Mouse (Mus musculus) neural tube, embryonic 15.5 days (tissue): Measurements from ENCODE around the gene Sdc4. TPM values are rescaled to one million over a fixed set of nuclear protein-coding genes. Genes with fewer than 3 reads are reported as not detected.
A peak's percentile ranks its signal among the peaks of the same experiment; 100 is the strongest.

Experiments used
- ATAC-seq: fragments of 200-750 bp; cut with Nextera tagmentation; 2 replicates; pipeline ENCODE4 v1.8.0; 2017; ENCODE audit warnings: mild to moderate bottlenecking, moderate TSS enrichment, moderate library complexity; ENCODE audit not compliant: low FRiP score
- H3K27ac ChIP-seq: fragments of 300-500 bp; sonication (generic); replicated peaks from 2 replicates; pipeline ENCODE4 v1.5.1; 2015; ENCODE audit warnings: mild to moderate bottlenecking, inconsistent platforms
- H3K27me3 ChIP-seq: fragments of 300-500 bp; sonication (generic); replicated peaks from 2 replicates; pipeline ENCODE4 v1.6.1; 2015; ENCODE audit warnings: inconsistent platforms
- H3K36me3 ChIP-seq: fragments of 300-500 bp; sonication (generic); 2 replicates; pipeline ENCODE4 v1.6.1; 2015; ENCODE audit warnings: inconsistent platforms
- H3K4me1 ChIP-seq: fragments of 300-500 bp; sonication (generic); 2 replicates; pipeline ENCODE4 v1.6.1; 2015; ENCODE audit warnings: inconsistent platforms
- H3K4me2 ChIP-seq: fragments of 300-500 bp; sonication (generic); 2 replicates; pipeline ENCODE4 v1.6.1; 2015; ENCODE audit warnings: inconsistent platforms, mild to moderate bottlenecking, moderate library complexity
- H3K4me3 ChIP-seq: fragments of 300-500 bp; sonication (generic); replicated peaks from 2 replicates; pipeline ENCODE4 v1.5.1; 2015; ENCODE audit warnings: mild to moderate bottlenecking, inconsistent platforms
- H3K9ac ChIP-seq: fragments of 300-500 bp; sonication (generic); replicated peaks from 2 replicates; pipeline ENCODE4 v1.6.1; 2015; ENCODE audit warnings: mild to moderate bottlenecking, inconsistent platforms
- H3K9me3 ChIP-seq: fragments of 300-500 bp; sonication (generic); replicated peaks from 2 replicates; pipeline ENCODE4 v1.6.1; 2016; ENCODE audit warnings: inconsistent platforms
- WGBS: fragments of 180-500 bp; shearing (Covaris S2); methylation state at CpG from one replicate; pipeline ENCODE4 v1.1.7; 2015; ENCODE audit warnings: mixed read lengths; 5-methylcytosine and 5-hydroxymethylcytosine counted together
- polyA plus RNA-seq: library from polyadenylated mRNA; unstranded; fragments of >200 nt; fragmentation: Nextera tagmentation; extraction: Ambion mirVana; gene quantifications from 2 replicates; pipeline ENCODE4 v1.2.1, GENCODE M21; 2015

The Sdc4 gene
- polyA plus RNA-seq, 1 experiment from 2014 or later: 9.0 TPM

DNA sequence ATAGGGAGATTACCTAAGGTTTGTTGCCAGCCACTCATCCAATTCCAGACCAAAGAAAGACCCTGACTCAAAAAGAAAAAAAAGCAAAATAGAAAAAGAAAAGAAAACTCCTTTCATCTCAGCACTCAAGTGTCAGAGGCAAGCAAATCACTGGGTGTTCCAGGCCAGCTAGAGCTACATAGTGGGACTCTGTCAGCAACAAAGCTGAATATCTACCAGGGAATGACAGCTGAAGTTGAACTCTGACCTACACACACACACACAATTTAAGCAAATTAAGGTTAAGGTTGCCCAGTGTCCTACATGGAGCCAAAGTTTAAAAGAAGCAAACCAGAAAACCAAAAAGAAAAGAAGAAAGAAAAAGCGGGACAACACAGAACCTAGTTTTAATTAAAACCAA, 4.5 kb upstream of the Sdc4 start:
- 0 out of 2 replicates have a peak, but pooled peaks cover 2% of the 10 kb centered on the region for H3K27me3 ChIP-seq
- H3K27ac ChIP-seq: no peak overlapping the region
- H3K4me2 ChIP-seq: no peak overlapping the region
- WGBS: 89% methylated on average over 1 of the region's 1 CpGs
- no peak overlapping the region for H3K9ac ChIP-seq
- no peak for ATAC-seq
- H3K9me3 ChIP-seq: no peaks in the 10 kb centered on the region
- H3K36me3 ChIP-seq: no peaks in the 10 kb centered on the region
- peaks cover 5% of the 10 kb centered on the region for H3K4me1 ChIP-seq
- H3K4me3 ChIP-seq: no peak overlapping the region

DNA sequence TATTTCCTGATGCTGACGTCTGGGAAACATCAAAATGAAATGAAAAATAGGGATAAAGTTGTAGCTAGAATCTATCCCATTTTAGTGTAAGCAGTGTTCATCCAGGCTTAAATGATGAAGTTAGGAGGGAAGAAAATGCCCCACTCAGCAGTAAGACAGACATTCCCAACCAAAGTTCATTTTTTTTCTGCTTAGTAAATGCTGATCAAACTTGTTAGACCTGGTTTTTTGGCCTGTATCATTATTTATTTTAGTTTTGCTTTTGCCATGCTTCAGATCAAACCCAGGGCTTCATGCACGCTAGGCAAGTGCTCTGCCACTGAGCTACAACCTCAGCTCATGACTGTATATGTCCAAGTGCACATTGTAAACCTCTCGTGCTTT, 2.4 kb upstream of the Sdc4 start:
- ATAC-seq: no peak
- peaks cover 18% of the 10 kb centered on the region for H3K27me3 ChIP-seq
- H3K4me2 ChIP-seq: no peak overlapping the region
- no peak overlapping the region for H3K4me3 ChIP-seq
- no peak overlapping the region for H3K27ac ChIP-seq
- no peaks in the 10 kb centered on the region for H3K36me3 ChIP-seq
- 78% methylated on average over 3 of the region's 3 CpGs for WGBS
- H3K9ac ChIP-seq: no peak overlapping the region
- peaks cover 25% of the 10 kb centered on the region for H3K4me1 ChIP-seq
- no peaks in the 10 kb centered on the region for H3K9me3 ChIP-seq

DNA sequence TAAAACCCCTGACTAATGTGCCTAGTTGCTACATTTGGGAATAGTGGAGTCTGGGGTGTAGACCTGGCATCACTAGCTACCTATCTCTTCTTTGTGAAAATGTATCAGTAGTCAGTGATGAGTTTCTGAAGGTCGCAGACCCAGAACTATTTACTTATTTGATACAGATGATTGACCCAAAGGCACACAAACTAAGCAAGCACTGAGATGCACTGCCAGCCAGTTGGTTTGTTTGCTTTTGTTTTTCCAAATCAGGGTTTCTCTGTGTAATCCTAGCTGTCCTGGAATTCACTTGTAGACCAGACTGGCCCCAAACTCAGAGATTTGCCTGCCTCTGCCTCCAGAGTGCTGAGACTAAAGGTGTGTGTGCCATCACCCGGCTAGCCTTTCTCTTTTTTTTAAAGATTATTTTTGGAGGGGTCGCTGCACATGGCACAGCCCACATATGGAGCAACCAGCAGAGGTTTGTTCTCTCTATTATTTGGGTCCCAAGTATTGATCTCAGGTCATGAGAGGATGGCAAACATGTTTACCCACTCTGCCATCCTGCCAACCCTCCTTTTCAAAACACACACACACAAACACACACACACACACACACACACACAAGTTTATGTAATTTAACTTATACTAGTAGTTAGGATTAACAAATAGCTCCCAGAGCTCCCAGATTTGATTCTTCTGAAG, 1.9 kb upstream of the Sdc4 start:
- H3K27me3 ChIP-seq: peaks cover 21% of the 10 kb centered on the region
- H3K27ac ChIP-seq: no peak overlapping the region
- 91% methylated on average over 3 of the region's 3 CpGs for WGBS
- H3K4me3 ChIP-seq: no peak overlapping the region
- no peaks in the 10 kb centered on the region for H3K9me3 ChIP-seq
- H3K4me1 ChIP-seq: peaks cover 26% of the 10 kb centered on the region
- no peak overlapping the region for H3K9ac ChIP-seq
- H3K36me3 ChIP-seq: no peaks in the 10 kb centered on the region
- no peak for ATAC-seq
- no peak overlapping the region for H3K4me2 ChIP-seq

DNA sequence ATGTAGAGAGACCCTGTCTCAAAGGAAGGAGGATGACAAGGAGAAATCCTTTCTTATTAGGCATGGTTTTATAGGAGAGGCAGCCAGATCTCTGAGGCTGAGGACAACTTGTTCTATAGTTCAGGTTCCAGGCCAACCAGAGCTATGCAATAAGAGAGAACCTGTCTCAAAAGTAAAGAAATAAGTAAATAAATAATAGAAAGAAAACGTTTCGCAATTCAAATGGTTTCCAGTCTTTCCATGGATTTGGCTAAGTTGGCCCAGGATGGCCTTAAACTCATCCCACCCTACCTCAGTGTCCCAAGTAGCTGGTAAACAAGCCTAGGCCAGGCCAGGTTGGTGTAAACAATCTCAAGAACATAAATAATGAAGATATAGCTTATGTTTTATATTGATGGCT, 1.0 kb upstream of the Sdc4 start:
- Histone ChIP-seq H3K27ac (no peak overlapping the region), H3K4me3 (no peak overlapping the region), H3K9ac (no peak overlapping the region), H3K4me2 (no peak overlapping the region), H3K4me1 (peaks cover 26% of the 10 kb centered on the region), H3K36me3 (no peaks in the 10 kb centered on the region), H3K27me3 (peaks cover 21% of the 10 kb centered on the region), H3K9me3 (no peaks in the 10 kb centered on the region)
- no peak for ATAC-seq
- 82% methylated on average over 2 of the region's 2 CpGs for WGBS

DNA sequence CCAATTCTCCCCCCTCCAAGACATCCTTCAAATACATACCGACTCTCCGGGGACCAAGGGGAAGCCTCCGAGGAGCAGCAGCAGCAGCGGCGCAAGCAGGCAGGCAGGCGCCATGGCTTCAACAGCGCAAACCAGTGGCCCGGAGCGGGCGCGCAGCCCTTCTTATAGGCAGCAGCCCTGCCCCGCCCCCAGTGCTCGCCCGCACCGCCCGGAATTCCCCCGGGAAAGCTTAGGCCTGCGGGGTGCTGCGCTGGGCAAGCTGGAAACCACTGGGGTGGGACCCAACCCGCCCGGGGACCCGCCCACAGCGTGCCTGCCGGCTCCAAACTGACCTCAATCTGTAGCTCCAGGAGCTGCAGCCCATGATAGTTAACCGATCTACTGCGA, 643 bp downstream of the Sdc4 start:
- Histone ChIP-seq H3K4me1 (peaks cover 26% of the 10 kb centered on the region), H3K4me2 (peak overlapping the region; percentile 98), H3K9me3 (no peaks in the 10 kb centered on the region), H3K36me3 (no peaks in the 10 kb centered on the region), H3K4me3 (peak overlapping the region; percentile 53), H3K27me3 (peaks cover 21% of the 10 kb centered on the region), H3K27ac (peak overlapping the region; percentile 60; the same call in 1 of the 2 replicates), H3K9ac (peak overlapping the region; percentile 61)
- under 1% methylated on average over 26 of the region's 26 CpGs for WGBS
- ATAC-seq: peak; percentile 87

DNA sequence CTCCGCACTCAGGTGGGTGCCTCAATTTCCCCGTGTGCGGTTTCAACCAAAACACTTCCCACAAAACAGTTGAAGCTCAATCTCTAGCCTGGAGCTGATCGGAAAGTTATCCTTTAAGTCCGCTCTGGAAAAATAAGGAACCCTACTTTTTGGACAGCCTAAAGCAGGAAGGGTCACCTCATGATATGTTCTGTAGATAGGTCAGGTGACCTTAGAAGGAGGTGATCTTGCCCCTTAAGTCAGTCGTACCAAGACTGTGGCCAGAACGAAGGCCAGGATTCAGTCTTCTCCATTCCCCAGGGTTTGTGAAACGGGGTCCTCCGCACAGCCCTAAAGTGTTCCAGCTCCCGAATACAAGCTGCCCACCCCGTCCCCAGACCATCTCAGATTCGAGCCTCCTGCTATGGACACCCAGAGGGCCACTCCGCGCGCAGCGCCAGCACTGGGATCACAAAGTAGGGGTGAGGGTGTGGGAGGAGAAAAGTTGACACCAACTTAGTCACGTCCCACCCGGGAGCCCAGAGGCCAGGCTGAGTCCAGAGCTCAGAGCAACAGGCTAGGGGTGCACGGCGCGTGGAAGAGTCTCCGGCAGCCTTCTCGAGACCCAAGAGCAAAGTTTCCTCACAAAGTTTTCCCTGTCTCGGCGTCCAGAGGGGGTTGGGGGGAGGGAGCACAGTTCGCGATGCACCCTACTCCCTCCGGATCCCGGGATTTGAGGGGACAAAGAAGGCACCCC, 1.2 kb downstream of the Sdc4 start:
- Histone ChIP-seq H3K4me3 (peak overlapping the region; percentile 53), H3K9ac (peak overlapping the region; percentile 61), H3K27ac (peak overlapping the region; percentile 60; the same call in 1 of the 2 replicates), H3K4me1 (peaks cover 26% of the 10 kb centered on the region), H3K27me3 (peaks cover 21% of the 10 kb centered on the region), H3K9me3 (no peaks in the 10 kb centered on the region), H3K36me3 (no peaks in the 10 kb centered on the region), H3K4me2 (peak overlapping the region; percentile 98)
- WGBS: 3% methylated on average over 29 of the region's 29 CpGs
- peak; percentile 28 for ATAC-seq

DNA sequence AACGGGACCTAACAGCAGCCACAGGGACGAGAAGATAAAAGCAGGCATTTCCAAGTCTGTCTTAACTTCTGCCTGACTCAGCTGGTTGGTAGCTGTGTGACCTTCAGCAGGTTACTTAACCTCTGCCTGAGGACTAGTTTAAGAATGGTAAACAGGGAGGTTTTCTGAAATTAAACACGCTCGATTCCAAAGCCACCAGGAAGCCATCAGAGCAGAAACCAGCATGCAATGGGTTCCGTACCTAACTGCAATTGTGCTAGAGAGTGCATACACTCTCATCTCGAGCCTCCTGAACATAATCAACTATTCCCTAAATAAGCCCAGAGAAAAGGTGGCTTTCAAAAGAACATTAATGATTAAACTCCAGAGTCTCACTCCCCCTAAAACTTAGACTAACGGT, 2.0 kb downstream of the Sdc4 start:
- Histone ChIP-seq H3K4me3 (peak overlapping the region; percentile 53), H3K9ac (no peak overlapping the region), H3K27ac (no peak overlapping the region), H3K27me3 (peaks cover 21% of the 10 kb centered on the region), H3K9me3 (no peaks in the 10 kb centered on the region), H3K4me2 (peak overlapping the region; percentile 98), H3K36me3 (no peaks in the 10 kb centered on the region), H3K4me1 (peaks cover 26% of the 10 kb centered on the region)
- ATAC-seq: no peak
- 20% methylated on average over 7 of the region's 7 CpGs for WGBS

DNA sequence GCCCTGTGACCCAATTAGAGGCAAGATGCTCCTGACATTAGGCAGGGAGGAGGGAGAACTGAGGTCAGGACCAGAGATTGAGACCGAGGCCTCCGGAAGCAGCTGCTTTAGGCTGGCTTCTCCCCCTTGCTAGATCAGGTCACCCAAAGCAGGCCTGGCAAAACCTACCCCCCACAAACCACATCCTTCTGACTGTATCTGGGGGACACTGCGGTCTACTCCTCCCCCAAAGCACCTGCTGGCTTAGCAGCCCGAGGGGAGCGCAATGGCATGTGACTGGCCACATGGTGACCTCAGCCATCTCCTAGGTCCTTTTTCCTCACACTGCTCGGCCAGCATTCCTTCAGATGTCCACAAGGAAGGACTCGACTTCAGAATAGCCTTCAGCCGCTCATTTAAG, 2.5 kb downstream of the Sdc4 start:
- no peak overlapping the region for H3K27ac ChIP-seq
- H3K4me2 ChIP-seq: peak overlapping the region; percentile 98
- H3K9ac ChIP-seq: no peak overlapping the region
- H3K4me1 ChIP-seq: peaks cover 26% of the 10 kb centered on the region
- H3K36me3 ChIP-seq: no peaks in the 10 kb centered on the region
- peaks cover 21% of the 10 kb centered on the region for H3K27me3 ChIP-seq
- no peaks in the 10 kb centered on the region for H3K9me3 ChIP-seq
- ATAC-seq: no peak
- WGBS: 36% methylated on average over 8 of the region's 8 CpGs
- H3K4me3 ChIP-seq: no peak overlapping the region

DNA sequence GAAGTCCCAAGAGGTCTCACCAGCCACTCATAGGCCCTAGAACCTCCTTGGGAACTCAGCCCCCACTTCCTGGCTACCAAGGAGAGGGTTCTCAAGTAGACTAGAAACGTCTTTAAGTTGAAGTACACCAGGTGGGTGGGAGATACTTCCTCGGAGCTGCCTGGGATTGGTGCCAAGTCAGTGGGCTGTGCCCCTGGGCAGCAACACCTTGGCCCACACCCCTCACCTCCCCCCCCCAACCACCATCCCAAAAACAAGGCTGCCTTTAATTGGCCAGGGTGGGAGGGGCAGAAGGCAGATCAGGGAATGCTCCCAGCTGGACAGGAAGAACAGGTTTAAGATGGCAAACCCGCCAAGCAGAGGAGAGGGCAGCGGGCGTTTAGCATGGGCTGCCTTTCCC, 3.4 kb downstream of the Sdc4 start:
- Histone ChIP-seq H3K4me2 (no peak overlapping the region), H3K4me1 (peaks cover 26% of the 10 kb centered on the region), H3K4me3 (no peak overlapping the region), H3K36me3 (no peaks in the 10 kb centered on the region), H3K27me3 (peaks cover 21% of the 10 kb centered on the region), H3K9me3 (no peaks in the 10 kb centered on the region), H3K27ac (no peak overlapping the region), H3K9ac (no peak overlapping the region)
- ATAC-seq: no peak
- 84% methylated on average over 5 of the region's 5 CpGs for WGBS

DNA sequence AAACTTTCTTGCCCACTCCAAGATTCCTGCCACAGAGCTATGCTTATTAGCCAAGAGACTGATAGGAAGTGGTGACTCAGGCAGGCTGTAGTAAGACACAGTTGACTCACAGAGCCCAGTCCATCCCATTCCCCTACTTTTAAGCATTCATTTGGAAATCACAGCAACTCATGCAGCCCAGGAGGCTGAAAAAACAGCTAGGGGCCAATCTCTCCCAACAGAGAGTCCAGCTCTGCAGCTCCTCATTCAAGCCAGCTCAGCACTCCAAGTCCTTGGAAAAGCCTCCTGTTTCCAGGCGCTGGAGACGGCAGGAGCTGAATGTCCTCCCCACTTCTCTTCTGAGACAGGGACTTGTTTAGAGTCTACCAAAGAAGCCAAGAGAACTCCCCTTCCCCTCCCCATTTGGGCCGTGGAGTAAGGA, 4.7 kb downstream of the Sdc4 start:
- 64% methylated on average over 3 of the region's 3 CpGs for WGBS

DNA sequence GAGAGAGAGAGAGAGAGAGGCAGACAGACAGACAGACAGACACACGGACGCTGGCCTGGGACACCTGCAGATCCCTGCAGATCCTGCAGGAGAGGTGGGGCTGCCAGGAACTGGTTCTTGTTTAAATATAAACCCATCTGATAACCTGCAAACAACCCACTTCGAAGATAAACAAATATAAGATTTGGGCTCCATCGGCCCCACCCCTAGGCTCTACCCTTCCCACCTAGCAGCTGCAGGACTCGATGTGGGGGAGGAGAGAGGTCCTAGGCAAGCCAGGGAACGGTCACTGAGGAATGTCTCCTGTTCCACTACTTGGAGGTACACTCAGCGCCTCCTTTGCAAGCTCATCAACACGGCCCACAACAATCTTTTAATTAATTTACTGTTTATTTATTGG, 5.4 kb downstream of the Sdc4 start:
- Histone ChIP-seq H3K9ac (no peak overlapping the region), H3K9me3 (no peaks in the 10 kb centered on the region), H3K27ac (no peak overlapping the region), H3K36me3 (no peaks in the 10 kb centered on the region), H3K4me2 (no peak overlapping the region), H3K4me3 (no peak overlapping the region), H3K4me1 (peaks cover 22% of the 10 kb centered on the region), H3K27me3 (peaks cover 19% of the 10 kb centered on the region)
- WGBS: 62% methylated on average over 8 of the region's 8 CpGs
- no peak for ATAC-seq

More for the DNA sequence above, 4.7 kb downstream of the Sdc4 start:
- Histone ChIP-seq H3K27me3 (peaks cover 19% of the 10 kb centered on the region), H3K4me1 (peaks cover 26% of the 10 kb centered on the region), H3K9me3 (no peaks in the 10 kb centered on the region), H3K27ac (no peak overlapping the region), H3K9ac (no peak overlapping the region), H3K4me2 (no peak overlapping the region), H3K4me3 (no peak overlapping the region), H3K36me3 (no peaks in the 10 kb centered on the region)
- no peak for ATAC-seq

DNA sequence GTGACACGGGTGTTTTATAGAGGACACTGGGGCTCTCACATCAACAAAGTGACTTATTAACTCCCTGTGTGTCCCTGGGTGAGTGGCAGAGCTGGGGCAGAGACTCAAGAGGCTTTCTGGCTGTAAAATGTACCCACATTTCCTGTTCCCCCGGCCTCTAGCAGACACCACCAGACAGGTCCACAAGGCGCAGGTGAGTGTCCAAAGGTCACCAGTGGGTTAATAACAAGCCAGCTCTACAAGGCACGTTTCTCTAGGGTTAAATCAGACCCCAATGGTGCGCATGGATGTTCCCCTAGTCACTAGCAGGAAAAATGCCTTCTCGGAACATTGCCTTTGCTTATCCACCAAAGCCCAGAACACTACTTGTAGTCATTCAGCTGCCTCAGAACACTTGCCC, 6.0 kb downstream of the Sdc4 start:
- Histone ChIP-seq H3K4me1 (peaks cover 17% of the 10 kb centered on the region), H3K27me3 (peaks cover 18% of the 10 kb centered on the region), H3K4me2 (no peak overlapping the region), H3K9me3 (no peaks in the 10 kb centered on the region), H3K36me3 (no peaks in the 10 kb centered on the region), H3K4me3 (no peak overlapping the region), H3K9ac (no peak overlapping the region), H3K27ac (no peak overlapping the region)
- 76% methylated on average over 6 of the region's 6 CpGs for WGBS
- no peak for ATAC-seq
